Mouse (Mus musculus) thymus, adult 2 months (tissue): ENCODE measurements around the gene Ldlrad3. TPM values are rescaled to one million over a fixed set of nuclear protein-coding genes. Genes with fewer than 3 reads are reported as not detected.

ENCODE experiments used
- DNase-seq: peaks from one replicate; pipeline ENCODE4 v3.0.0; 2021
- H3K27ac ChIP-seq: fragments of 200-500 bp; 2 replicates; pipeline ENCODE4 v1.5.1; 2012; ENCODE audit warnings: low read length, control low read depth; ENCODE audit not compliant: control insufficient read depth, insufficient read depth
- H3K27me3 ChIP-seq: fragments of 200-500 bp; 2 replicates; pipeline ENCODE4 v1.6.1; 2012; ENCODE audit warnings: mild to moderate bottlenecking, low read length, moderate library complexity, mixed read lengths; ENCODE audit not compliant: control insufficient read depth, insufficient read depth
- H3K36me3 ChIP-seq: fragments of 200-500 bp; 2 replicates; pipeline ENCODE4 v1.6.1; 2012; ENCODE audit warnings: mild to moderate bottlenecking, low read length, moderate library complexity; ENCODE audit not compliant: control insufficient read depth, insufficient read depth
- H3K4me1 ChIP-seq: fragments of 200-500 bp; replicated peaks from 2 replicates; pipeline ENCODE4 v1.6.1; 2012; ENCODE audit warnings: low read length; ENCODE audit not compliant: control insufficient read depth, insufficient read depth
- H3K4me3 ChIP-seq: fragments of 200-500 bp; 2 replicates; pipeline ENCODE4 v1.5.1; 2012; ENCODE audit warnings: mild to moderate bottlenecking, low read length, control low read depth, moderate library complexity; ENCODE audit not compliant: control insufficient read depth, insufficient read depth
- CTCF ChIP-seq: fragments of 200-500 bp; IDR thresholded peaks from 2 replicates; pipeline ENCODE4 v1.5.1; 2012; ENCODE audit warnings: mild to moderate bottlenecking, control low read depth, low read length, moderate library complexity, borderline replicate concordance; ENCODE audit not compliant: control insufficient read depth, poor library complexity, insufficient read depth; ENCODE audit errors: extremely low read depth
- POLR2A ChIP-seq: fragments of 200-500 bp; IDR thresholded peaks from 2 replicates; pipeline ENCODE4 v1.6.1; 2012; ENCODE audit warnings: mild to moderate bottlenecking, low read length, control low read depth, moderate library complexity; ENCODE audit not compliant: control insufficient read depth, poor library complexity, insufficient read depth; ENCODE audit errors: extremely low read depth
- WGBS: fragments of 180-500 bp; shearing (Covaris S2); methylation state at CpG from one replicate; pipeline ENCODE4 v1.1.7; 2018; 5-methylcytosine and 5-hydroxymethylcytosine counted together
- polyA plus RNA-seq: library from polyadenylated mRNA; depleted of rRNA; stranded (reverse); fragments of >200 nt; gene quantifications from 2 replicates; pipeline ENCODE4 v1.2.3, GENCODE M21; 2012

The Ldlrad3 gene
- polyA plus RNA-seq, 1 experiment, result 12.9 TPM

- 35% methylated on average over 9 of the region's 9 CpGs for WGBS
These were observed 160.0 kb downstream of the Ldlrad3 start for GRCm38 (mm10) chr2:102026156-102026555.

GRCm38 (mm10) chr2:102024483-102024882, 161.7 kb downstream of the Ldlrad3 start:
- no peak for DNase-seq
- TF ChIP-seq POLR2A (no peak), CTCF (no peak)
- 96% methylated on average over 8 of the region's 8 CpGs for WGBS

More at GRCm38 (mm10) chr2:102026156-102026555, 160.0 kb downstream of the Ldlrad3 start:
- peaks cover 15% of the 10 kb centered on the region for H3K4me1 ChIP-seq
- no peaks in the 10 kb centered on the region for H3K36me3 ChIP-seq
- H3K4me3 ChIP-seq, result no peak overlapping the region
- H3K27ac ChIP-seq, result no peak overlapping the region
- no peaks in the 10 kb centered on the region for H3K27me3 ChIP-seq
- TF ChIP-seq CTCF, result no peak
- TF ChIP-seq POLR2A, result no peak
- DNase-seq, result no peak

GRCm38 (mm10) chr2:102021371-102022084, 164.7 kb downstream of the Ldlrad3 start:
- Histone ChIP-seq H3K27ac (no peak overlapping the region; the same call in 1 of the 2 replicates), H3K4me1 (peaks cover 3% of the 10 kb centered on the region), H3K36me3 (no peaks in the 10 kb centered on the region), H3K27me3 (no peaks in the 10 kb centered on the region), H3K4me3 (no peak overlapping the region)
- WGBS, result 73% methylated on average over 11 of the region's 11 CpGs
- no peak for TF ChIP-seq CTCF
- no peak for TF ChIP-seq POLR2A
- no peak for DNase-seq

More at GRCm38 (mm10) chr2:102024483-102024882, 161.7 kb downstream of the Ldlrad3 start:
- no peaks in the 10 kb centered on the region for H3K27me3 ChIP-seq
- no peaks in the 10 kb centered on the region for H3K36me3 ChIP-seq
- H3K27ac ChIP-seq, result no peak overlapping the region
- H3K4me3 ChIP-seq, result no peak overlapping the region
- peaks cover 5% of the 10 kb centered on the region for H3K4me1 ChIP-seq

GRCm38 (mm10) chr2:102020546-102020945, 165.6 kb downstream of the Ldlrad3 start:
- 100% methylated on average over 3 of the region's 3 CpGs for WGBS

GRCm38 (mm10) chr2:102014538-102015113, 171.6 kb downstream of the Ldlrad3 start:
- H3K27me3 ChIP-seq, result no peaks in the 10 kb centered on the region
- H3K4me1 ChIP-seq, result peaks cover 17% of the 10 kb centered on the region
- 89% methylated on average over 6 of the region's 6 CpGs for WGBS
- no peak overlapping the region for H3K27ac ChIP-seq
- no peaks in the 10 kb centered on the region for H3K36me3 ChIP-seq
- H3K4me3 ChIP-seq, result no peak overlapping the region
- DNase-seq, result no peak
- TF ChIP-seq CTCF (no peak), POLR2A (no peak)

More at GRCm38 (mm10) chr2:102020546-102020945, 165.6 kb downstream of the Ldlrad3 start:
- DNase-seq, result no peak
- Histone ChIP-seq H3K27ac (no peak overlapping the region), H3K36me3 (no peaks in the 10 kb centered on the region), H3K27me3 (no peaks in the 10 kb centered on the region), H3K4me1 (peaks cover 8% of the 10 kb centered on the region), H3K4me3 (no peak overlapping the region)
- TF ChIP-seq POLR2A (no peak), CTCF (no peak)

- DNase-seq, result no peak
- WGBS, result 94% methylated on average over 6 of the region's 6 CpGs
- H3K27me3 ChIP-seq, result no peaks in the 10 kb centered on the region
- peaks cover 15% of the 10 kb centered on the region for H3K4me1 ChIP-seq
- H3K4me3 ChIP-seq, result no peak overlapping the region
- H3K27ac ChIP-seq, result no peak overlapping the region
- no peaks in the 10 kb centered on the region for H3K36me3 ChIP-seq
- TF ChIP-seq POLR2A (no peak), CTCF (no peak)
These were observed 174.7 kb downstream of the Ldlrad3 start for GRCm38 (mm10) chr2:102011311-102011975.
